Mouse (Mus musculus) embryonic facial prominence, embryonic 10.5 days (tissue): ENCODE measurements around the gene Sec22c. TPM values are rescaled to one million over a fixed set of nuclear protein-coding genes. Genes with fewer than 3 reads are reported as not detected.

Experiments used
- DNase-seq: peaks from one replicate; pipeline ENCODE4 v3.0.0-alpha.2; 2017; ENCODE audit warnings: low spot score
- H3K27ac ChIP-seq: fragments of 300-500 bp; sonication (generic); replicated peaks from 2 replicates; pipeline ENCODE4 v1.5.1; 2016; ENCODE audit warnings: mild to moderate bottlenecking
- H3K27me3 ChIP-seq: fragments of 300-500 bp; sonication (generic); replicated peaks from 2 replicates; pipeline ENCODE4 v1.6.1; 2016; ENCODE audit warnings: low read depth, mild to moderate bottlenecking; ENCODE audit not compliant: poor library complexity, severe bottlenecking
- H3K36me3 ChIP-seq: fragments of 300-500 bp; sonication (generic); replicated peaks from 2 replicates; pipeline ENCODE4 v1.6.1; 2016; ENCODE audit warnings: mild to moderate bottlenecking, moderate library complexity
- H3K4me1 ChIP-seq: fragments of 300-500 bp; sonication (generic); 2 replicates; pipeline ENCODE4 v1.6.1; 2016
- H3K4me3 ChIP-seq: fragments of 300-500 bp; sonication (generic); 2 replicates; pipeline ENCODE4 v1.5.1; 2016; ENCODE audit warnings: mild to moderate bottlenecking, moderate library complexity
- H3K9me3 ChIP-seq: fragments of 300-500 bp; sonication (generic); 2 replicates; pipeline ENCODE4 v1.6.1; 2016; ENCODE audit warnings: mild to moderate bottlenecking
- WGBS: fragments of 180-500 bp; shearing (Covaris S2); methylation state at CpG from one replicate; pipeline ENCODE4 v1.1.7; 2016; 5-methylcytosine and 5-hydroxymethylcytosine counted together
- polyA plus RNA-seq: library from polyadenylated mRNA; unstranded; fragments of >200 nt; fragmentation: Nextera tagmentation; extraction: Ambion mirVana; gene quantifications from 2 replicates; pipeline ENCODE4 v1.2.1, GENCODE M21; 2016

Gene Sec22c
- polyA plus RNA-seq, 1 experiment from 2014 or later, result 17.8 TPM

DNA sequence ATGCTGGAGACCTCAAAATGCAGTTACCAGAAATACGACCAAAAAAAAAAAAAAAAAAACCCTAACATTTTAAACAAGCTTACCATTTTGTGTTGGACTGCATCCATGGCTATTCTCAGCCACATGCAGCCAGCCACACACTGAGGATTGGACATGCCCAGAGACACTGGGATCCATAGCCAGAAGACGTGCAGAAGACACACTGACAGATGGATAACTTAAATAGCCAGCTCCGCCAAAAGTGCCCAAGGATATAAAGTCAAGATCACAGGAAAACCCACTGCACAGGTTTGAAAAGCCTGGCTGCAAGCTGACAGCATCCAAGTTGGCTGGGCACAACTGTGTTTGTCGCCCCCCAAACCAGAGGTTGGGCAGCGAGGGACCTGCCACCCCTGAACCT, 41.2 kb downstream of the Sec22c start:
- no peak overlapping the region for H3K27ac ChIP-seq
- no peak overlapping the region for H3K4me3 ChIP-seq
- DNase-seq, result no peak
- H3K4me1 ChIP-seq, result peaks cover 17% of the 10 kb centered on the region
- H3K36me3 ChIP-seq, result no peaks in the 10 kb centered on the region
- peaks cover 28% of the 10 kb centered on the region for H3K27me3 ChIP-seq
- H3K9me3 ChIP-seq, result no peaks in the 10 kb centered on the region
- 84% methylated on average over 5 of the region's 5 CpGs for WGBS

DNA sequence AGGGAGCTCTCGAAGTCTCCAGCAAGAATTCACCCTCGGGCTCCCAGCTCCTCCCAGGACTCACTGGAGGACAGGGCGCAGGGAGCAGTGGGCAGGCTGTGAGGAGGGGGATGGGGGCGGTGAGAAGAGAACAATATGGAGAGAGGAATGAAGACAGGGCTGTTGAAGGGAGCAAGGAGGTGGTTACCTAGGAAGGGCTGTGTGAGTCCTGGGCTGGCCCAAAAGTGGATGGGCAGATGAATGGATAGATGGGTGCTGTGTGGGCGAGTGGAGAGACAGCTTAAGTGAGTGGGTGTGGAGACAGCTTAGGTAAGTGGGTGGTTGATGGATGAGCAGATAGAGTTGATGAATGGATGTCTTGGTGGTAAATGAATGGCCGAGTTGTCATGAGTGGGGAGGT, 41.8 kb downstream of the Sec22c start:
- DNase-seq, result no peak
- WGBS, result 76% methylated on average over 6 of the region's 6 CpGs
- no peak overlapping the region for H3K27ac ChIP-seq

DNA sequence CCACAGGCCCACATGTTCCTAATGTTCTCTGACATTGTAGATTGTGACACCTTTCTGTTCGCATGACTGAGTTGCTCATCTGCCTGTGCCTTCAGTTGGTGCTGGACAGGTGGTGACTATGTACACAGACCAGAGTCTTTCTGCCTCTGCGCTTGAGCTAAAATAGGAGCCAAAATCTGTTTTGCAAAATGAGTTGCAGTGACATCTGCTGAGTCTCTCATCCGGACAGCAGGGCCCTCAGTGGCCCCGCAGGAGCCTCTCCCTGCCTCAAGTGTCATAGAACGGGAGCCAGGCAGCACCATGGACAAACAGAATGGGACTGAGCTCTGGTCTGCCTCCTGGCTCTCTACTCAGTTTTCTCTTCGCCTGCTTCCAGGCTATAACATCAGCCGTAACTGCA, 45.5 kb downstream of the Sec22c start:
- Histone ChIP-seq H3K36me3 (no peaks in the 10 kb centered on the region), H3K9me3 (no peaks in the 10 kb centered on the region), H3K4me1 (no peaks in the 10 kb centered on the region), H3K27ac (no peak overlapping the region), H3K4me3 (no peak overlapping the region), H3K27me3 (no peaks in the 10 kb centered on the region; the same call in 1 of the 2 replicates)
- no peak for DNase-seq
- 82% methylated on average over 7 of the region's 7 CpGs for WGBS

More for the DNA sequence above, 41.8 kb downstream of the Sec22c start:
- peaks cover 22% of the 10 kb centered on the region for H3K27me3 ChIP-seq
- H3K4me1 ChIP-seq, result peaks cover 16% of the 10 kb centered on the region
- H3K4me3 ChIP-seq, result no peak overlapping the region
- H3K36me3 ChIP-seq, result no peaks in the 10 kb centered on the region
- no peaks in the 10 kb centered on the region for H3K9me3 ChIP-seq

DNA sequence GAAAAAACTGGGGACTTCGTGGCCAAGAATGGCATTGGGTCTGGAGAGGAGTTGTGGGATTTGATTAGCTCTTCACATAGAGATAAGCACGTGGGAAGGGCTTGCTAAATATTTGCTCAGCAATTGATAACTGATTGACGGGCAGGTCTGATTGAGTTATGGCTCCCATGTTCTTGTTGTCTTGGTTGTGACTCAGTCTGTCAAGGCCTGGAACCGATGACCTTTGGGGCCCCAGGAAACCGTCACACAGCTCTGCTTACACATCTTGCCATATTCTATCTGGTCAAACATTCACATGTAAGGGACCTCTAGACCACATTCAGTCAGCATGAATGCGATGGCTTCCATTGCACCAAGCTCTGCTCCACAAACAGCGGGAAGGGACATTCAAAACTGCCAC, 47.0 kb downstream of the Sec22c start:
- no peaks in the 10 kb centered on the region for H3K9me3 ChIP-seq
- H3K4me1 ChIP-seq, result no peaks in the 10 kb centered on the region
- 85% methylated on average over 7 of the region's 7 CpGs for WGBS
- H3K27me3 ChIP-seq, result no peaks in the 10 kb centered on the region
- no peak overlapping the region for H3K27ac ChIP-seq
- no peaks in the 10 kb centered on the region for H3K36me3 ChIP-seq
- DNase-seq, result no peak
- no peak overlapping the region for H3K4me3 ChIP-seq

DNA sequence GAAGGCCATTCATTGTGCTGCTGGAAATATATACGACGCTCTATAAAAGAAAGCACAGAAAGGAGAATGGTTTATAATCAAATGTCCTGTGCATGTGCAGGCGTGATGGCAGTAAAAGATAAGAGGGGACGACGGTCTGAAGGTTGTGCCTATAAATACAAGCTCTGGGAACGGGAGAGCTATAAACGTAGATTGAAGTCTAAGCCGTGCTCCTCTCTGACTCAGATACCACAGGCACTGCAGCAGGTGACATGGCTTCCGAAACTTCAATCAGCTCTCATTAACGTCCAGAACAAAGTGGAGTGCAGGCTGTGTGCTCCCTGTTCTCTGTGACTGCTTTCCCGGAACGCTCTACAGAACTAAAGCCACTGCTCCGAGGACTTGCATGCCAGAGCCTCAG, 48.1 kb downstream of the Sec22c start:
- Histone ChIP-seq H3K27me3 (no peaks in the 10 kb centered on the region), H3K9me3 (no peaks in the 10 kb centered on the region), H3K36me3 (no peaks in the 10 kb centered on the region), H3K4me1 (no peaks in the 10 kb centered on the region), H3K27ac (no peak overlapping the region), H3K4me3 (no peak overlapping the region)
- WGBS, result 80% methylated on average over 13 of the region's 13 CpGs
- DNase-seq, result no peak

DNA sequence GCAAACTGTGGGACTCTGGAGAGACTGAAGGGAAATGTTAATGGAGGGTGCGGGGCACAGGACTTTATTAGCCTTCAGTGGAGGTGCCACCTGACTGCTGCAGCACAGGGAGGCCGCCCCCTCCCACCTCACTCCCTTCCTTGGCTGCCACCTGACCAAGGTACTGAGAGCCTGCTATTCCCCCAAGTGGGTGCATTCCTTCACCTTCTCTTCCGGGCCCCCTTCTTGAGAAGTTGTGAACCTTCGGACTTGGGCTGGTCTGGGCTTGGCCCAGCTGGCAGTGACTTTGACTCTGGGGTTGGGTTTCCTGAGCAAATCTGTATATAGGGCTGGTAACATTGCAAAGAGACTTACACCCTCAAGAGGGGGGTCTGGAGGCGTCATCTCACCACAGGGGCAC, 49.0 kb downstream of the Sec22c start:
- no peak overlapping the region for H3K27ac ChIP-seq
- H3K4me1 ChIP-seq, result no peaks in the 10 kb centered on the region
- H3K9me3 ChIP-seq, result no peaks in the 10 kb centered on the region
- no peak overlapping the region for H3K4me3 ChIP-seq
- DNase-seq, result no peak
- no peaks in the 10 kb centered on the region for H3K27me3 ChIP-seq
- WGBS, result 85% methylated on average over 5 of the region's 5 CpGs
- H3K36me3 ChIP-seq, result no peaks in the 10 kb centered on the region

DNA sequence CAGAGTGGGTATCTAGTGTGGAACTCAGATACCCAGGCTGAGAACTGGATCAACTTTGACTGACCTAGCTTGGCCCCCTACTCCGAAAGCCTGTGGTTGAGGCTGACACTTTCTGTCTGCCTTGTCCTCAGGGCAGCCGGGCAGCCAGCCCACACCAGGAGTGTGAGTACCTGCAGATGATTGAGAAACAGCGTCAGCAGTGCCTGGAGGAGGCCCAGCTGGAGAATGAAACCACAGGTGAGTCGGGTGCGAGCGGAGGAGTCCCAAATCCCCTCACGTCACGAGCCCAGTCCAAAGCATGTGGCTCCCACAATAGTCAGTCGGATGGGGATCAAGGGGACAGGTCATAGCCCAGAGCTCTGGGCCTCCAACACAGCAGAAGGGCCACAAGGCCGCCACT, 51.6 kb downstream of the Sec22c start:
- no peak overlapping the region for H3K4me3 ChIP-seq
- no peak for DNase-seq
- no peak overlapping the region for H3K27ac ChIP-seq
- 85% methylated on average over 10 of the region's 10 CpGs for WGBS
- H3K9me3 ChIP-seq, result no peaks in the 10 kb centered on the region
- no peaks in the 10 kb centered on the region for H3K36me3 ChIP-seq
- H3K4me1 ChIP-seq, result no peaks in the 10 kb centered on the region
- H3K27me3 ChIP-seq, result no peaks in the 10 kb centered on the region

DNA sequence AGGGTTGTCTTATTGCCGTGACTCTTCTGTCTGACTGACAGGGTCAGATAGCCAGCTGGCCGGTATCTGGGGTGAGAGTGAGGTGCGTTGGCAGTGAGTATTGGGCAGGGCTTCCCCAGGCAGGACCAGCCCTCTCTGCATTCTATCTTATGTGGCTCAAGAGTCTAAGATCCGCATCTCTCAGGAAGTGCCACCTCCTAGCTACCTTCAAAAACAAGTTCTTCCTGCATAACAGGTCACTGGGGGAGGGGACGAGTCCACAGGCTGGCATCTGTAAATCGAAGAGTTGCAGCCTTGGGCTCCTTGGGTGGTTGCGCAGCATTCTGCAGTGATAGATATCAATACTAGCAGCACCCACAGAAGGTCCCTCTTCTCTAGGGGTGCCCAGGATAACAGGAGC, 58.3 kb downstream of the Sec22c start:
- Histone ChIP-seq H3K27ac (no peak overlapping the region), H3K9me3 (no peaks in the 10 kb centered on the region), H3K4me1 (peaks cover 14% of the 10 kb centered on the region), H3K36me3 (no peaks in the 10 kb centered on the region), H3K4me3 (no peak overlapping the region), H3K27me3 (peaks cover 44% of the 10 kb centered on the region)
- WGBS, result 73% methylated on average over 7 of the region's 7 CpGs
- no peak for DNase-seq

DNA sequence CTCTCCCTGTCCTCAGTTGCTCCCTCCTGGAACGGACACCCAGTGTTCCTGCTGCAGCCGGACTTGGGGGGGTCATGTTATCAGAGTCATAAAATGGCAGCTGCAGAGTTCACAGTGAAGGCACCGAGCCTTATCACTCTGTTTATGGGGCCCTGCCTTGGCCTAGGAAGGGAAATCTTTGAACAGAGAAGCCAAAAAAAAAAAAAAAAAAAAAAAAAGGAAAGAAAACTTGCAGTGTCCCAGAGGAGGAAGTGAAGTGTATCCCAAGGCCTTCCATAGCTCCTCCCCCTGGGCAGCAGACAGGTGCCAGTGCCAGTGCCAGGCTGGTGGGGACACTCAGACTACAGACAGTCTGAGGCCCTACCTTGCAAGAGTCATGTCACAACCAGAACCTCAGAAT, 60.4 kb downstream of the Sec22c start:
- Histone ChIP-seq H3K27me3 (peaks cover 66% of the 10 kb centered on the region), H3K9me3 (no peaks in the 10 kb centered on the region), H3K27ac (no peak overlapping the region), H3K4me1 (peaks cover 23% of the 10 kb centered on the region), H3K4me3 (no peak overlapping the region), H3K36me3 (no peaks in the 10 kb centered on the region)
- DNase-seq, result no peak
- WGBS, result 77% methylated on average over 3 of the region's 3 CpGs

DNA sequence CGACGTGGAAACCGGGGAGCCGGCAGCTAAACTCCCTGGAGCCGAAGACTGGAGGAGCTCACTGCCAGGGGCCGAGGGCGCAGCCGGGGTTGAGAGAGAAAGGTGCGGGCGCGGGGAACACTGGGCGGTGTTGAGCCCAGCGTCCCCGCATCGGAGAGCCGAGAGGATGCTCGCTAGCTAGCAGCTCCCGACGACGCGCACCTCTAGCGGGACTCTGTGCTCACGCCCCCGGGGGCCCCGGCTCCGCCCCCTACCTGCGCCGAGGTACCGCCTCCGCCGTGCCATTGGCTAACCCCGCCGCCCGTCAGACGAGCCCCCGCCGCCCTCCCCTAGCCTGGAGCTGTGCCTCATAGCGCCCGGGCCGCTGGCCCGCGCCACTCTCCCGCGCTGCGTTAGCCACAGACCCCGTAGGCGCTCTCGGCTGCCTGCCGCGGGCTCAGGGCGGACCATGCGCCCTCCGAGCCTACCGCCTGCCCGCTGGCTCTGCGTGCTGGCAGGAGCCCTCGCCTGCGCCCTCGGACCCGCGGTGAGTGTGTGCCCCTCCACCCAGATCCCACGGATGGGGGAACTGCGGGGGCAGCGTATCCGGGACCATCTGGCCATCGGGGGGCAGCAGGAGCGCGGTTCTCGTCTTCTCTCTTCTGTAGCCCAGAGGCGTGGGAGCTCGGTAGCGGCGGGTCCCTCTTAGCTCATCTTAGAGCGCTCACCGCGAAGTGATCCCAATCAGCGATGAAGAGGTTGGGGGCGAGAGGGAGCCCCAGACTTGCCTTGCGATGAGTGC, 62.7 kb downstream of the Sec22c start, which contains the start of gene Vipr1:
Gene Vipr1 (plus strand): TSS at position 316 of the 781 bp plus-strand sequence.
- Histone ChIP-seq H3K36me3 (no peaks in the 10 kb centered on the region), H3K27me3 (peaks cover 89% of the 10 kb centered on the region), H3K4me1 (peaks cover 23% of the 10 kb centered on the region), H3K27ac (peak within 1 kb of the TSS; percentile 49), H3K4me3 (peak within 1 kb of the TSS; percentile 62), H3K9me3 (no peaks in the 10 kb centered on the region)
- WGBS, result under 1% methylated on average over 79 of the region's 79 CpGs
- peak; percentile 86 for DNase-seq

DNA sequence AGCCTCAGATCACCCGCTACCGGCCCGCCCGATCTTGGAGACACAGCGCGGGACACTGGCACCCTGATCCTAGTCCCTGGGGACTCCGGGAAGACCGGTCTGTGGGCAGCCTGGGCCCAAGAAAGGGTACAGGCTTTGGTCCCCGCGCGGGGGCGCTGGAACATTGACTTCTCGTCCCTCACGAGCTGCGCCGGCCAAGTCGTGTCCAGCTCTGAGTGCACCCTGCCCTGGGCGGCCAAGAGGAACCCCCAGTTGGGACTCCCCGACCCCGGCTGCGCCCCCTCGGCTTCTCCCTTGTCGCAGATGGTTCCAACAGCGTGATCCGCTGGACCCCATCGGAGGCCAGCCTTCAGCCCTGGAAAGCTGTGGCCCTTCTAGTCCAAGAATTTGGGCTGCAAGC, 63.3 kb downstream of the Sec22c start, which contains the start of gene Lyzl4:
Gene Lyzl4 (minus strand): TSS at position 96 of the 400 bp plus-strand sequence.
- 1% methylated on average over 26 of the region's 26 CpGs for WGBS
- H3K36me3 ChIP-seq, result no peaks in the 10 kb centered on the region
- DNase-seq, result peak; percentile 80
- peaks cover 94% of the 10 kb centered on the region for H3K27me3 ChIP-seq
- peak within 1 kb of the TSS; percentile 49 for H3K27ac ChIP-seq
- H3K4me1 ChIP-seq, result peaks cover 23% of the 10 kb centered on the region
- H3K4me3 ChIP-seq, result peak within 1 kb of the TSS; percentile 62
- H3K9me3 ChIP-seq, result no peaks in the 10 kb centered on the region

DNA sequence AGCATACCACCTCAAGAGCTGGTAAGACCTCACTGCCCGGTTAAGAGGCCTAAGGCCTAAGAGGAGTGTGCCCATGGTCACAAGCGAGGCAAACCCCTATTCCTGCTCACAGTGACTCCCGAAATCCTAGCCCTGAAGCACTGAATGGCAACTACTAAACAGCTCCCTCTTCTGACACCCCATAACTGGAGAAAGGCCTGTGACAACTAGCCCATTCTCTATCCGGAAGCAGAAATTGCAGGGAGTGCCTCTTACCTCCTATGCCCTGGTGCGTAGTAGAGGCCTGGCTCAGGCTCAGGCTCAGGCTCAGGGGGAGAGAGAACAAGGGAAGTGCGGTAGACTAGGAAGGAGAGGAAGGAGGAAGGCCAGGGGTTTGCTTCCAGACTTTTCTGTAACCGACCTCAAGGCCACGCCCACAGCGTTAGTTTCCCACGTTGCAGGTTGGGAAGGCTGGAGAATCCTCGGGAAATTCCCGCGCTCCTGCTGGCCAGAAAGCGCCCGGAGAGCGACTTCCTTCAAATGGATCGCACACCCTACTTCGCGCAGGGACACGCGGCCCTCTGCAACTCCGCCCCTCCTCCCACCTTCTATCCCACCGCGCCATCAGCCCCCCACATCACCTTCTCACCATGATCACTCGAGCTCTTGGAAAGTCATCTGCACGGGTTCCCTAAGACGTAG, 63.9 kb downstream of the Sec22c start:
- Histone ChIP-seq H3K9me3 (no peaks in the 10 kb centered on the region), H3K4me3 (peak overlapping the region; percentile 62), H3K36me3 (no peaks in the 10 kb centered on the region), H3K4me1 (peaks cover 23% of the 10 kb centered on the region), H3K27ac (no peak overlapping the region), H3K27me3 (peaks cover 98% of the 10 kb centered on the region)
- DNase-seq, result peak; percentile 40
- WGBS, result 10% methylated on average over 27 of the region's 27 CpGs

DNA sequence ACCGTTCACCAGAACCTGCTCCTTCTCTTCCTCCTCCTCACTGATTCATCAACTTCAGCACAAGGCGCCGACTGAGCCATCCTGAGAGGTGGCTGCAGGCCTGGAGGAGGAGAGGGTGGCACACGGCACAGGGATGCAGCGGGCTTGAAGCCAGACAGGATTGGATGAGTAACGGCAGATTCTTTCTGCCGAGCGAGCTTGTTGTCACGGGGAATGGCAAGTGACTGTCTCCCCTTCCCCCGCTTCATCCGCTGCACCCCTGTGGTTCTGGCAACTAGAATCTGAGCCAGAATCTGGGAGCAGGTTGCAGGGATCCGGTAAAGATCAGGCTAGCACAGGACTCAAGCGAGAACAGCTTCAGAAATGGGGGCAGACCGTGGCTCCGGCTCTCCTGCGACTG, 65.5 kb downstream of the Sec22c start:
- Histone ChIP-seq H3K36me3 (no peaks in the 10 kb centered on the region), H3K27me3 (peaks cover 96% of the 10 kb centered on the region), H3K4me3 (no peak overlapping the region), H3K9me3 (no peaks in the 10 kb centered on the region), H3K27ac (no peak overlapping the region), H3K4me1 (peaks cover 23% of the 10 kb centered on the region)
- no peak for DNase-seq
- WGBS, result 46% methylated on average over 16 of the region's 16 CpGs
